Mouse (Mus musculus) kidney, adult 11 months (tissue): Measurements from ENCODE around the gene Rab10.

ENCODE experiments used
- DNase-seq: peaks from one replicate; pipeline ENCODE4 v3.0.0; 2022

Rab10 gene

DNA sequence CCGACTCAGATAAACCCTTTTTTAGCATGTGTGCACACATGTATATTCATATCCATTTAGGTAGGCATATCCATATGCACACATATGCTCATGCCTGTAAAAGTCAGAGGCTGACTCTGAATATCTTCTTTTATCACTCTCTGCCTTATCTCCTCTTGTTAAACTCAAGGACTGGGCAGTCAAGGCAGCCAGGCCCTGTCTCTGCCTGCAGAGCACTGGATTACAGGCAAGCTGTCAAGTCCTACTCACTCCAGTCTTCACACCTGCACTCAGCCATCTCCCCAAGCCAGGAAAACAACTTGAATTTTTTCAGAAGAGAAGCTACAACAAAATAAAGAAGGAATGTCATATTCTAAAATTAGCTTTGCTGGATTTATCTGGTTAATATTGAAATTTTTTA lies 17.9 kb downstream of the Rab10 start:
- DNase-seq, result no peak

GRCm38 (mm10) chr12:3291038-3291437 lies 18.7 kb downstream of the Rab10 start:
- no peak for DNase-seq

DNA sequence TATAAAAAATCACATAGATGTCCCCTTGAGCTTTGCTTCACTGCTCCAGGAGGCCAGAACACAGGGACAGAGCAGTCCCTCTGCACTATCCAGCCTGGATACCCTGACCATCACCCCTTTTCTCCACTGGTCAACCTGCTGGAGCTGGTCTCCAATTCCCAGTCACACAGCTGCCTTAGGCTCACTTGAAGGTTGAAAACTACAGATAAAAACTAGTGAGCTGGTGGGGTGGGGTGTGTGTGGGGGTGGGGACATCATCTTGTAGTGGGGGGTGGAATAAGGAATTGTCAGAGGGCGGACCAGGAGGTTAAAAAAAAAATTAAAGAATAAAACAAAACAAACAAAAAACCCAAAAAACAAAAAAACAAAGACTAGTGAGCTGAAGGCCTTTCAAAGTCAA lies 21.3 kb downstream of the Rab10 start:
- DNase-seq, result no peak

- no peak for DNase-seq
Measured at GRCm38 (mm10) chr12:3285919-3286318, 23.9 kb downstream of the Rab10 start.

- DNase-seq, result no peak
Measured at GRCm38 (mm10) chr12:3285377-3285776, 24.4 kb downstream of the Rab10 start.

DNA sequence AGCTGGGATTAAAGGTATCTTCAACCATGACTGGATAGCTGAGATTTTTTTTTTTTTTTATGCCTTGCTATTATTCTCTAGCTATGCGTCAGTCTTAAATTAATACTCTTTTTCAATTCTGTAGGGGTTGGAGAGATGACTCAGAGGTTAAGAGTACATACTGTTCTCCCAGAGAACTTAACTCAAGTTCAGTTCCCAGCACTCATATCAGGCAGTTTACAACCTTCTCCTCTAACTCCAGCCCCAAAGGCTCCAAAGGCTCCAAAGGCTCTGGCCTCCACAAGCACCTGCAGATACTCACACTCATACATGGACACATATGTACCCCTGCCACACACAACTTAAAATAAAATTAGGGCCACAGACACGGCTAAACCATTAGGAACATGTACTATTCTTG lies 25.3 kb downstream of the Rab10 start:
- no peak for DNase-seq

GRCm38 (mm10) chr12:3283829-3284440 lies 25.8 kb downstream of the Rab10 start:
- no peak for DNase-seq

GRCm38 (mm10) chr12:3282954-3283353 lies 26.8 kb downstream of the Rab10 start:
- DNase-seq, result no peak

DNA sequence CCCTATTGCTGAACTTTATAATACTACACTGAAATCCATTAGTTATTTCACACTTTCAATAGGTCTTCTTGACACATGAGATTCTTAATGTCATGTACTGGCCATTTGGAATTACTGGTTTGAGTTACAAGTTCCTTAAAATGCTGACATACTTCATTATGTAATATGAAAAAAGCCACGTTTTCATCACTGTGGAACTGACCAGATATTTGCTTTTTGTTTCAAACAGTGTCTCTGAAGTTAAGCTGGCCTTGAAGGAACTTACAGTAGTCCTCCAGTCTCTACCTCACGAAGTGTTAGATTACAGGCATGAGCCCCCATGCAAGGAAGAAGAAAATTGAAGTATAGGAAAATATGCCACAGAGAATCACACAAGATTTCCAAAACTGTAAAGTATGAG lies 27.2 kb downstream of the Rab10 start:
- DNase-seq, result no peak

- no peak for DNase-seq
Measured at GRCm38 (mm10) chr12:3278880-3279339, 30.9 kb downstream of the Rab10 start.

DNA sequence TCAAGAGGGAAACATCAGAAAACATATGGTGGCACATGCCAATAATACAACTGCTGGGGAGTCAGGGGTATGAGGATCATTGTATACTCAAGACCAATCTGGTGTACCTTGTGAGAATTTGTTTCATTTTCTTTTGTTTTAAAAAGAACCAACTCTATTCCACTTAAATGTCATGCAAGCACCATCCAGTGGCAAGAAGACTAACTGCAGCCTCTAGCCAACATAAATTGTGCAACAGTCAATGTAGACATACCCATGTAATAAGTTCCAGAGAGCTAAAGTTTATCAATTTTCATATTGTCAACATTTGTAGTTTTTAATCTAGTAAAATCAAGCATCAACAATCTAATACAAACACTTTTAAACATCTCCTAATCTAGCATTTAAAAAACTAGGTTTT lies 39.0 kb downstream of the Rab10 start:
- DNase-seq, result no peak

- DNase-seq, result no peak
Measured at GRCm38 (mm10) chr12:3267397-3267796, 42.4 kb downstream of the Rab10 start.

DNA sequence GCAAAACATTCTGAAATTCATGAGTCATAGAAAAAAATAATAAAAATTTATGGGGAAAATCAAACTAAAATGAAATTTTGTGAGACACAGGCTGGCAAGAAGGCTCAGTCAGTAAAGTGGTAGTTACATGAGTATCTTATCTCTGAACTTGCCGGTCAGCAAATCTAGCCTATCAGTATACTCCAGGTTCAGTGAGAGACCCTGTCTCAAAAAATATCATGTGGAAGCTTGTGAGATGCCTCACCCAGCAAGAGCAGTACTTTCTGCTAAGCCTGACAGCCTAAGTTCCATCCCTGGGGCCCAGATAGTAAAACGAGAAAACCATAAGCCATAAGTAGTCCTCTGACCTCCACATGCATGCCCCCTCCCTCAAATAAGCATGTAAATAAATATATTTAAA lies 44.6 kb downstream of the Rab10 start:
- DNase-seq, result no peak

GRCm38 (mm10) chr12:3264449-3264848 lies 45.3 kb downstream of the Rab10 start:
- DNase-seq, result no peak

GRCm38 (mm10) chr12:3261596-3261995 lies 48.2 kb downstream of the Rab10 start:
- no peak for DNase-seq

- no peak for DNase-seq
Measured at GRCm38 (mm10) chr12:3255966-3256365, 53.8 kb downstream of the Rab10 start.

DNA sequence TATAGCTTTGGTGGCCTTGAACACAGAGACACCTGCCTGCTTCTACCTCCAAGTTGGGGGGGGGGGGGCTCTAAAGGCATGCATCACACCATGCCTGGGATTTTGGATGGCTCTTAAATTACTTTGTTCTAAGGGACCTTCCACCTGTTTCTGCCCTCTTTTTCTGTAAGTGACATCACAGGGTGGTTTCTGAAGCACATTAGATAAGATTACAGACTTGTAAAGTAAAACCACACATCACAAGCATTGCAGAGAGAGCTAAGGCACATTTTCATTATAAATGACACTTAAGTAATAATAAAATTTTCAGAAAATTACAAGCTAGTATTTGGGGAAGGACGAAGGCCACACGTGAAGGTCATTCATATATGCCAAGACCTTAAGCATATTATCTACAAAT lies 54.3 kb downstream of the Rab10 start:
- no peak for DNase-seq

DNA sequence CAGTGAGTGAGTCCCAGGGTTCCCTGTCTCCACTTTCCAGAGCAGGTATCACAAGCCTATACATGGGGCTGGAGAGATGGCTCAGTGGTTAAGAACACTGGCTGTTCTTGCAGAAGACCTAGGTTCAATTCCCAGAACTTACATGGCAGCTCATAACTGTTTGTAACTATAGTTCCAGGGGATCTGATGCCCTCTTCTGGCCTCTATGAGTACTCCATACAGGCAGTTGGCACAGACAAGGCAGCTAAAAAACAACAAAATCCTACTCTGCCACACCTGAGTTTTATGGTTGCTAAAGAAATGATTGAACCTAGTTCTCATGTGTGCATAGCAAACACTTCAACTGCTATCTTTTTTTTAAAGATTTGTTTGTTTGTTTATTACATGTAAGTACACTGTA lies 56.2 kb downstream of the Rab10 start:
- DNase-seq, result no peak

DNA sequence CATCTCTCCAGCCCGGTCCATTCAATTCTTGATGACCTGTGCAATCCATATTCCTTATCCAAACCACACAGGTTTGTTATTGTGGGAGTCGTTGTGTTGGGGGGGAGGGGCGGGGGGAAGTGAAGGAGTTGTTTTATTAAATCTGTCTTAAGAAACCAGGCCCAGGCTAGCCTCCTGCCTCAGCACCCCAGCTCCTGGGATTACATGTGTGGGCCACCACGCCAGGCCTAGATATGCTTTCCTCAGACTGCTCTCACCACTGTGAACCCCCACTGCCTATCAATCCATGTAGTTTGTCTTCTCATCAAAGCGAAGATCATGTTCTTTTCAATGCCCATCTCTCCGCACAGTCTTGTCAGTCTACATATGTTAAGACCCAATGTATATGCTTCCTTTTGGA lies 63.7 kb downstream of the Rab10 start:
- no peak for DNase-seq

DNA sequence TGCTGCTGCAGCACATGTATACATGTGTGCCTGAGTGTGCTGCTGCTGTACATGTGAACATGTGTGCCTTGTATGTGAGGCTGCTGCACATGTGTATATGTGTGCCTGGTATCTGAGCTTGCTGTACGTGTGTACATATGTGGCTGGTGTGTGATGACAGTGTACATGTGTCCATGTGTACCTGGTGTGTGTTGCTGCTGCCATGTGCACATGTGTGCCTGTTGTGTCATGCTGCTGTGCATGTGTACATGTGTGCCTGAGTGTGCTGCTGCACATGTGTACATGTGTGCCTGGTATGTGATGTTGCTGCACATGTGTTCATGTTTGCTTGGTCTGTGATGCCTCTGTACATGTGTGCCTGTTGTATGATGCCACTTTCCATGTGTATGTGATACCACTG lies 70.2 kb downstream of the Rab10 start:
- DNase-seq, result no peak

- no peak for DNase-seq
Measured at GRCm38 (mm10) chr12:3238361-3239051, 71.3 kb downstream of the Rab10 start.

DNA sequence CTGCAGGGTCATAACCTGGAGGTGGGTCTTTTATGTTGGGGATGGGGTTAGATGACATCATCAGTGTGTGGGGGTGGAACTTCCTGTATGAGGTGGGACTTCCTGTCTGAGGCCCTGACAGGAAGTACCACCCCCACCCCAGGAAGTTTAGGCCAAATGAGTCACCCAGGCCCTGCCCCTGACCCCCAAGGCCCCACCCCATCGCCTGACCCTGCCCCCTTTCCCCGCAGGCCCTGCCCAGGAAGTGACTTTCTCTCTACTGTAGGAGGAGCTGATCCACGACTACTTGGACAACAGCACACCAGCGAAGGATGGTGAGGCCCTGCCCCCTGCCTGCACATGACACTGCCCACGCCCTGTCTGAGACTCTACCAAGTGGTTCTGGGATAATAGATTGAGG lies 72.0 kb downstream of the Rab10 start:
- no peak for DNase-seq

DNA sequence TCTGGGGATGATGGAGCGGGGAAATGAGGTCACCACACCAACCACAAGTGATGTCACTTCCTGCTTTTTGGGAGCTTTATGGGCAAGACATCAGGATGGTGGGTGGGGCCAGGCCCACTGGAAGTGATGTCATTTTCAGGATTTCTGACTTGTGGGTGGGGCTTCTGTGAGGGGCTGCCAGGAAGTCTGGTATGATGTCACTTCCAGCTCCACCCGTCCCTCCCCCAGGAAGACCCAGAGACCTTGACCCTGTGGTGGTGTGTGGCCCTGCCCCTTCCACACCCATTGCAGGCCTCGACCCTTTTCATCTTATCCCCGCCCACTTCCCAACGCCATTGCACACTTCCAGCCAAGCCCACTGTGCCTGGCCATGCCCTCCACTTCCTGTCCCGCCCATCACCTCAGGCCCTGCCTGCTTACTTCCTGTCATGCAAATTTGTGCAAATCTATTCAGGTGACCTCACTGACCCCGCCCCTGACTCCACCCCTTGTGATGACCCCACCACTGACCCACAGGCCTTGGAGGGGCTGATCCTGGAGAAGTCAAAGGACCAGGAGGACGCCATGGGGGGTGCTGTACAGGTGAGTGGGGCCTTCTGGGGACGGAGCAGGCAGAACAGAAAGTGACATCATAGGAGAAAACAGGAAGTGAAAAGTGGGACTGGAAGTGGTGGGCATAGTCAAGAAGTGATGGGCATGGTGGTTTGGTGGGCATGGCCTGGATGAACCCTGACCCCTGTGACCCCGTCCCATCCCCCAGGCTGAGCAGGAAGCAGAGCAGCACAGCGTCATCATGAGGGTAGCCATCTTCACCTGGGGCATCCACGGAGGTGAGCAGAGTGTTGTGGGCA lies 72.7 kb downstream of the Rab10 start:
- DNase-seq, result peak; percentile 39

DNA sequence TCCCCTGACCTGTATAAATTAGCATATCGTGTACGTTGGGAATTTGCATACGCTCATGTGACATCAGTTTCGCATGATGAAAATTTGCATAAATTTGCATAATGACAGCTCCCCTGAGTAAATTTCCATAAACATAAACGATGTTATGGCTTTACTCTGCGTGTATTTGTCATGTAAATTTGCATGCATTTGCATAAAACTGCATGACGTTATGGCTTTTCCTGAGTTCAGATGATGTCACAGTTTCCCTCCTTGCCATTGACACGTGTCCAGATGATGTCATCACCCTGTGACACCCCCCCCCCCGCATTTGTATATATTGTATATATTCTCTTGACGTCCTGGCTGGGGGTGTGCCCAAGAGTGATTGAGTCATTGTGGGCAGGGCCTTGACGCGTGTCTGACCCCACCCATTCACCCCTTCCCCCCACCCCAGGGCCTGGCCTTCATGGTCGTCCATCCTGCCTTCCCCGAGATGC lies 73.6 kb downstream of the Rab10 start:
- peak; percentile 12 for DNase-seq
